Mouse (Mus musculus): ENCODE results near the gene Shld2. TPM values are rescaled to one million over a fixed set of nuclear protein-coding genes. Genes with fewer than 3 reads are reported as not detected.

Gene Shld2
- polyA plus RNA-seq, 1 experiment = 9.9 TPM

DNA sequence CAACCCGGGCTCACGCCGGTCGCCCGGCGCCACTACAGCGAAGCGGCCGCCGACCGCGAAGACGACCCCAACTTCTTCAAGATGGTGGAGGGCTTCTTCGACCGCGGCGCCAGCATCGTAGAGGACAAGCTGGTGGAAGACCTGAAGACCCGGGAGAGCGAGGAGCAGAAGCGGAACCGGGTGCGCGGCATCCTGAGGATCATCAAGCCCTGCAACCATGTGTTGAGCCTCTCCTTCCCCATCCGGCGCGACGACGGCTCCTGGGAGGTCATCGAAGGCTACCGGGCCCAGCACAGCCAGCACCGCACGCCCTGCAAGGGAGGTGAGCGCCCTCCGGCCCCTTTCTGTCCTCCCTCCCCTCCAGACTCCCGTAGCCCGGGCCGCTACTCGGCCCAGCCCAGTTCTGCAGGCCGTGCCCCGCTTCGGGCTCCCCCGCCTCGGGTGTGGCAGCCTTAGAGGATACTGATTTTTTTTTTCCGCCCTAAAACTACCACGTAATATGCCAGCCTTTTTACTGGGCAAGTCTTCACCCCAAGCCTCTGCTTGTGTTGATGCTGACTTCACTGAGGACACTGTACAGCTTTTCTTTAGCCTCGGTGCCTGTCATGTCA lies 833 bp upstream of the Shld2 start:
- H3K4me1 ChIP-seq (ENCODE audit: control insufficient read depth, insufficient read depth, insufficient read length, low read length) = peaks cover 2% of the 10 kb centered on the region; the same call in 1 of the 2 replicates
- H3K27ac ChIP-seq (replicated peaks; ENCODE audit: low read depth, low read length) = peak overlapping the region; percentile 49
- H3K4me3 ChIP-seq (ENCODE audit: insufficient read depth, low read depth, low read length) = peak overlapping the region; percentile 85

DNA sequence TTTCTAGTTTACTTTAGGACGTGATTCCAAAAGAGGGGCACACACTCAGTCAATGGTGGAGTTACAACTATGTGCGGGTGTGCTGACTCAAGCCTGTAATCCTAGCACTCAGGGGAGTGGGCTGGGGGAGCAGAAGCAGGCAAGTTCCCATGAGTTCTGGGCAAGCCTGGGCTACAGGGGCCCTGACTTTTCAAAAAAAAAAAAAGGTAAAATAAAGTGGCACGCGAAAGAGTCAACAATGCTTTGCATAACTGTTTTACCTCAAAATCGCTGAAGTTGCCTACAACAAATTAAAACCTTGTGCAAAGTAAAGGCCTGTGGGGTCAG lies 423 bp downstream of the Shld2 start:
- H3K27ac ChIP-seq (replicated peaks; ENCODE audit: low read depth, low read length) = peak overlapping the region; percentile 93
- H3K4me3 ChIP-seq (ENCODE audit: insufficient read depth, low read depth, low read length) = peak overlapping the region; percentile 82
- H3K4me1 ChIP-seq (ENCODE audit: control insufficient read depth, insufficient read depth, insufficient read length, low read length) = peaks cover 2% of the 10 kb centered on the region; the same call in 1 of the 2 replicates

DNA sequence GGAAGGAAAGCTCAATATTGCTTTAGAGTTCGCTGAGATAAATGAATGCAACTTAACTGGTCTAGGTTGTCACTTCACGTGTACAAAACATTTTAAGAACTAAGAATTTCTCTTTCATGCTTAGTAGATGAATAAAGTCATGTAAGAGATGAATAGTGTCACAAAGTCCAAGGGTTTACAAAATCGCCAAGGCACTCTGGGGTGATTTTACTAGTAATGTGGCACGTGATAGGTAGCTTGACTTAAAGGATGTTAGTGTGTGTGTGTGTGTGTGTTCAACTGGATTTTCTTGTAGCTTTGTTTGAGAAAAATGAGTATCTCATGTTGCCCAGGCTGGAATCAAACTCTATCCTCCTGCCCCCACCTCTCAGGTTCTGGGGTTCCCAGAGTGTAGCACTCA lies 1.0 kb downstream of the Shld2 start:
- H3K27ac ChIP-seq (replicated peaks; ENCODE audit: low read depth, low read length) = no peak overlapping the region
- H3K4me3 ChIP-seq (ENCODE audit: insufficient read depth, low read depth, low read length) = no peak overlapping the region
- H3K4me1 ChIP-seq (ENCODE audit: control insufficient read depth, insufficient read depth, insufficient read length, low read length) = peaks cover 2% of the 10 kb centered on the region; the same call in 1 of the 2 replicates

DNA sequence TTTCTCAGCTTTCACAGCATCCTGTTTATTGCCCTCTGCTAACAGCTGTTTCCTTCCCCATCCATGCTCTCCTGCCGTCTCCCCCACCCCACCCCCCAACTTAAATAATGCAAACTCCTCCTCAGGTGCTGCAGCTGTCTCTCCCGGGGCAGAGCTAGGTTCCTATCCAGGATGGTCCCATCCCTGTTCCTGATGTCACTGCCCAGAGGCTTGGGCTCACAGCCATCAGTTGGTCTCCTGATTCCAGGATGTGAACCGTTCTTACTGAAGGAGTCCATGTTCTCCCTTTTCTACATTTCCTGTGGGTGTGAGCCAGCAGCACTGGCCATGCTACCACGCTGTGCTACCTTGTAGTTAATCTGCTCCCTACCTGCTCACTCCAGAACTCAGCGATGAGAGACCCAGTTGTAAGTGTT lies 7.0 kb downstream of the Shld2 start:
- Histone ChIP-seq H3K4me3 (ENCODE audit: insufficient read depth, low read depth, low read length) (no peak overlapping the region), H3K4me1 (ENCODE audit: control insufficient read depth, insufficient read depth, insufficient read length, low read length) (peaks cover 6% of the 10 kb centered on the region), H3K27ac (replicated peaks; ENCODE audit: low read depth, low read length) (no peak overlapping the region)

DNA sequence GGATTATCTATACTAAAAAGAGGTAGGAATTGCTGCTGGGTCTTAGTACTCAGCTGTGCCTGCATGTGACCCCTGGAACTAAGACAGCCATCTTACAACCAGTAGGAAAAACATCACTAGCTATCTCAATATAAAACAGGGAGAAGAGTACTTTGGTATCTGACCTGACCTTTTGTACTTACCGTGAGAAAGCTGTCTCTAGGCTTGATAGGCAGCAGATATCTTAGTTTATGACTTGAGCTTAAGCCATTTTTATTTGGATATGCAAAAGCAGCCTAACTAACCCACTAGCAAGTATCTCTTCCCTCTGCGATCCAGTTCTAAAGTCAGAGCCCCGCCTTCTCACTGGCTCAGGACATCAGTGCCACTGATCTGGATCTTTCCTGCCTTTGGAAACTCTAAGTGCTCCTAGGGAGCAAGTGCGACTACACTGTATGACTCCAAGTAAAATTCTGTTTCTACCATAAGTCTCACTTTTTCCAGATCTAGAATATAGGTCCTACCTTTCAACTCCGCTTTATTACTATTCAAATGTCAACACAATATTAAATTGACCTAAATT lies 7.5 kb downstream of the Shld2 start:
- Histone ChIP-seq H3K4me3 (ENCODE audit: insufficient read depth, low read depth, low read length) (no peak overlapping the region), H3K27ac (replicated peaks; ENCODE audit: low read depth, low read length) (no peak overlapping the region), H3K4me1 (ENCODE audit: control insufficient read depth, insufficient read depth, insufficient read length, low read length) (peaks cover 6% of the 10 kb centered on the region)

DNA sequence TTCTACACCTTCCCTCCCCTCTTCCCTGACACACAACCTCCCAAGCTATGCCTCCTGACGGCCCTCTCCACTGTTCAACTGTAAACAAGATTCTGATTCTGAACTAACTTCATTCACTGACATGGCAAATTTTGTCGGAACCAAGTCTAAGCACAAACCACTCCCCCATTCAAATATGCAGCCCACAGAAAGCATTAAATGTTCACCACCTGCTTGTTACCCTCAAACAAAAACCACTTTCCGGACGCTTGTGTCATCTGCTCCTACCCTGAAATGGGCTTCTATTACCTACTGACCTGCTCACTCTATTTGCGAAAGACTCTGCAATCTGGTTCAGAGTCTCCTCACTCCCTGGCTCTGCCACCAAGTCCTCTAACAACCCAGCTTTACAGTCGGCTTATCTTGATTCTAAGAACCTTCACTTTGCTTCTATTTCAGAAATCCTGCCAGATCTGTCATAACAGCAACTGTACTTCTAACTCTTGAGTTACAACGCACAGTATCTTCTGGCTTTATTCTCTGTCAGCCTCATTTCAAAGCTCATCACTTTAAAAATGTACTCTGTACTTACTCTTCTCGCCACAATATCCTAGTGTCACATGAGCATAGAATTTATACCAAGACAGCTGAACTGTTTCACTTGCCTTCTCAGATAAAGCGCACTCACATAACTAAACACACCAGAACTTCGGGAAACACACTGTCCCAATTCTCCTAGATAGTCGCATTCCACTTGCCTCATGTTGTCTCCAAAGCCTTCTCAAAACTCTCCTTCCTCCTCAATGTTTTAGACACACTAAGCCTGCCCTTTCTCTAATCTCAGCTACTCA lies 11.2 kb downstream of the Shld2 start:
- Histone ChIP-seq H3K4me1 (ENCODE audit: control insufficient read depth, insufficient read depth, insufficient read length, low read length) (peaks cover 6% of the 10 kb centered on the region), H3K27ac (replicated peaks; ENCODE audit: low read depth, low read length) (peak overlapping the region; percentile 34), H3K4me3 (ENCODE audit: insufficient read depth, low read depth, low read length) (no peak overlapping the region)

DNA sequence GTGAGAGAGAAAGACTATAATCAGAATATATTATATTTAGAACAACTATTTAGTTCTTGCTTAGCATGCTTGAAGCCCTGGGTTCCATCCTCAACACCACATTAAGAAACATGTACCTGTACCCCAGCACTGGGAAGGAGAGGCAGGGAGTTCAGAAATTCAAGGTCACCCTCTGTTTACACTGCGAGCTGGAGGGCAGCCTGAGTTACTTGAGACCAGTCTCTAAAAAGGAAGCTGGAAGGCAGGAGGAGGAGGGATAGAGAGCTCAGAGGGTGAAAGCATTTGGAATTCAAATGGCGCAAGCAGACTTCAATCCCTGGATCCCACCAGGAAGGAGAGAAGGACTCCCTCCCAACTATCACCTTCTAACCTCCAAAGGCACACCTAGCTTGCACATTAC lies 12.7 kb downstream of the Shld2 start:
- Histone ChIP-seq H3K27ac (replicated peaks; ENCODE audit: low read depth, low read length) (0 out of 2 replicates have a peak overlapping the region, but pooled peaks have one; percentile 42), H3K4me3 (ENCODE audit: insufficient read depth, low read depth, low read length) (no peak overlapping the region), H3K4me1 (ENCODE audit: control insufficient read depth, insufficient read depth, insufficient read length, low read length) (peaks cover 2% of the 10 kb centered on the region)

DNA sequence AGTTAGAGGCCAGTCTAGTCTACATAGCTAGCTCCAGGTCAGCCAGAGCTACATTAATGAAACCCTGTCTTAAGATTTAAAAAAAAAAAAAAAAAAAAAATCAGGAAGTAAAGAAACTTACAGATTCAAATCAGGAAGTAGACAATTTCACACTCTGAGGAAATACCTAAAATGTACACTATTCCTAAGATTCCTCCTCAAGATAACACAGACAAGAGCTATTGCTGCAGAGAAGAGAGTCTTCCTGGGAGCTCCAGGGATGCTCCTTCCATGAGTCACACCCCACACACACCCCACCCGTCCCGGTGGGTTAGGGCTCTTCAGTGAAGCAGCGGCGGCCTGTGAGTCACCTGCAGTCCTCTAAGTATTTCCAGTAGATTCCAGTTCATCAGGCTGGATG lies 13.3 kb downstream of the Shld2 start:
- H3K4me3 ChIP-seq (ENCODE audit: insufficient read depth, low read depth, low read length) = no peak overlapping the region
- no peak overlapping the region for H3K27ac ChIP-seq (replicated peaks; ENCODE audit: low read depth, low read length)
- H3K4me1 ChIP-seq (ENCODE audit: control insufficient read depth, insufficient read depth, insufficient read length, low read length) = peaks cover 2% of the 10 kb centered on the region

DNA sequence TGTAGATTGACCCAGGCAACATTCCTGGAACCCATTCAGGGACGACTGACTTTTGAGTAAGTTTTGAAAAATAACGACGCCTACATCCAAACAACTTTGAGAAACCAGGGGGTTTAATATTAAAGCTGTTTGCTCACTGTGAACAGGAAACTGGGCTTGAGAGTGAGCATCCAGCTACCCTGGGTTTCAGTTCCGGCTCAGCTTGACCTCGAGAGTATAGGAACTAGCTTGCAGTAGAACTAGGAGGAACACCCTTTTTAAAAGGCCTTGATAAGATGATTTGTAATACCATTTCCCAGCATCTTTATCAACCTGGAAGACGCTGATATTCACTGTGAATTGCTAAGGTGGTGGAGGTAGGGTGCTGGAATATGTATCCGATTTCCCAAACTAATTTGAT lies 13.9 kb downstream of the Shld2 start:
- Histone ChIP-seq H3K27ac (replicated peaks; ENCODE audit: low read depth, low read length) (no peak overlapping the region), H3K4me3 (ENCODE audit: insufficient read depth, low read depth, low read length) (no peak overlapping the region), H3K4me1 (ENCODE audit: control insufficient read depth, insufficient read depth, insufficient read length, low read length) (peaks cover 2% of the 10 kb centered on the region)

DNA sequence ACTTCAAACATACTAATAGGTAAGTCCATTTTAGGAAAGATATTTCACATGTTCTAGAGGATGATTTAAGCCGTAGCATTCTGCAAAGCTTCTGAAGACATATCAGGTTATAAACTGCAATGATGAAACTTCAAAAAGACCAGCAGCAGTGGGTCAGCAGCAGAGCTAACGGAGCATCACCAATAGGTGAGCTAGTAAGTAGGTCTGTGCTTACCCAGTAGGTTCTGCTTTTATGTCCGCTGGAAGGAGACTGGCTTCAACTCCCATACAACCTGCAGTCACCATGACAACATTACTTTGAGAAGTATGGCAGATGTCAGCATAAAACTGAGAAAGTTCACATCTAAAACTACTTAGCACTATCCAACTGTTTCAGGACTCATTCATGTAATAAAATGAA lies 16.7 kb downstream of the Shld2 start:
- Histone ChIP-seq H3K4me1 (ENCODE audit: control insufficient read depth, insufficient read depth, insufficient read length, low read length) (no peaks in the 10 kb centered on the region; the same call in none of the 2 replicates), H3K4me3 (ENCODE audit: insufficient read depth, low read depth, low read length) (no peak overlapping the region), H3K27ac (replicated peaks; ENCODE audit: low read depth, low read length) (no peak overlapping the region)

DNA sequence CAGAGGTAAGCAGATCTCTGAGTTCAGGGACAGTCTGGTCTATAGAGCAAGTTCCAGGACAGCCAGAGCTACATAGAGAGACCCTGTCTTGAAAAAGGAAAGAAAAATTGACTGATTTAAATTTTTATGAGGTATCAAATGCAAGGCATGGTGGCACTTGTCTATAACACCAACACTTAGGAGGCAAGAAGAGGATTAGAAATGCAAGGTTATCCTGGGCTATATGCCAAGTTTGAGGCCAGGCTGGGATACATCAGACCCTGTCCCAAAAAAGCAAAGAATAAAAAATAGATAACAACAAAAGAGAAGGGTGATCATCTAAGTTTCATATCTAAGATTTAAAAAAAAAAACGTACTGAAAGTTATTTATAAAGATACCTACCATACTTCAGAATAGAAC lies 20.1 kb downstream of the Shld2 start:
- H3K27ac ChIP-seq (replicated peaks; ENCODE audit: low read depth, low read length) = no peak overlapping the region
- no peak overlapping the region for H3K4me3 ChIP-seq (ENCODE audit: insufficient read depth, low read depth, low read length)
- H3K4me1 ChIP-seq (ENCODE audit: control insufficient read depth, insufficient read depth, insufficient read length, low read length) = no peaks in the 10 kb centered on the region; the same call in 1 of the 2 replicates

DNA sequence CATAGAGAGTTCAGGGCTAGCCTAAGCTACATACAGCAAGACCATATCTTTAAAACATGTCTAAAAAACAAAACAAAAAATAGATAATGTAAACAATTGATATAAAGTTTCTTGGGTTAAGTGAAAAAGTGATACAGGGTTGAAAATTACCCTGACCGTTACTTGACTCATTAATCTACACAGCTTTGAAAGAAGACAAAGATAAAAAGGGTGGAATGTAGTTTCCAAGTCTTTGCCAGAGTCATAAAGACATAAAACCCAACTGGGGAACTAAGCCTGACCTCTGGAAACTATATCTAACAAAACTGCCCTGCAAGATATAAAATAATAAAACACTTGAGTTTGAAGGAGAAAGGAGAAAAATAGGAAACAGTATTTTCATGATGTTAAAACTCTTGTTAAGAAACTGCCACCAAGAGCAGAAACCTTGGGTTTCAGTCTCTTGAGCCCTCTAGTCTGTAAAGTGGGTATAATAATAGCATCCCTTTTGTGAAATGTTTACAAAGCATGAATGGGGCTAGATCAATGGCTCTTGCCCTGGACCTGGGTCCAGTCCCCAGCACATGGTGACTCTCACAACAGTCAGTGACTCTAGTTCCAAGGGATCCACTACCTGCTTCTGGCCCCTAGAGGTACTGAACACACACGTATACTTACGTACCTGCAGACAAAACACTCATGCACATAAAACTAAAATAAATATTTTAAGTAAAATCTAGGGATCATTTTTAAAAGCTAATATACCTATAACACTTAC lies 20.9 kb downstream of the Shld2 start:
- no peak overlapping the region for H3K27ac ChIP-seq (replicated peaks; ENCODE audit: low read depth, low read length)
- no peaks in the 10 kb centered on the region; the same call in 1 of the 2 replicates for H3K4me1 ChIP-seq (ENCODE audit: control insufficient read depth, insufficient read depth, insufficient read length, low read length)
- no peak overlapping the region for H3K4me3 ChIP-seq (ENCODE audit: insufficient read depth, low read depth, low read length)

DNA sequence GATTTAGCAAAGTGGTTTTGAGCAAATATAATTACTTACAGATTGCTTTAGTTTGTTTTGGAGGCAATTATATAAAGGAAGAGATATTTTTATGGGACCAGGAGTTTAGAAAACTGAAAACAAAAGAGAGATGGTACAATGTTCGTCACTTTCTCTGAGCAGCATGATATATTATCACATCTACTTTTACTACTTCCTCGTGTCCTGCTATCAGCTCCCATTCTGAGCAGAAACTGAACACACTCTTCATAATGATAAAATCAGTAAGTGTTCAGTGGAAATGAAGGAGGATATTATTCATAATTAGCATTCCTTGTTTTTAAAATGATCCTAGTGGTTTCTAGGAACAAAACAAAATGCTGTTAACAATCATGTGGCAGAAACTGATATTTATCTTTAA lies 21.9 kb downstream of the Shld2 start:
- no peak overlapping the region for H3K4me3 ChIP-seq (ENCODE audit: insufficient read depth, low read depth, low read length)
- no peaks in the 10 kb centered on the region; the same call in 1 of the 2 replicates for H3K4me1 ChIP-seq (ENCODE audit: control insufficient read depth, insufficient read depth, insufficient read length, low read length)
- H3K27ac ChIP-seq (replicated peaks; ENCODE audit: low read depth, low read length) = no peak overlapping the region

DNA sequence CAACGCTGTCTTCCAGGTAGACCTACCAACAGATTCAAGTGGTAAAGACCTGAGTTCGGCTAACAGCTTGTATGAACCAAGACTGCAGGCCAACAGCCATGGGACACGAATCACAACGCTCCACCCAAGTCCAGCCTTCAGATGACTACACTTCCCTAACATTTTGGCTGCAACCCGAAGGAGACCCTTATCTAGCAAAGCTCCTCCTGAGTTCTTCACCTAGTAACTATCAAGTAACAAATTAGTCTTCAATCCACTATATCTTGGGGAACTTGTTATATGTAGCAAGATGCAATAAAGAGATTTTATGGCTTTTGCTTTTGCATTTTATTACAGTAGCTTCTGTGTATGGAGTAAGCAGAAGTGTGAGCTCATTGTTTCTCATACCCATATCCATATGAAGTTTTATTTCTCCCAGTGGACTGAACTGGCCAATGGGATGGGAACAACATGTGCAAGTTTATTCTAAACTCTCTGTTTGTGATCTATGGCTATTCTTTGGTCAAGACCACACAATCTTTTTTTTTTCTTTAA lies 28.5 kb downstream of the Shld2 start:
- Histone ChIP-seq H3K27ac (replicated peaks; ENCODE audit: low read depth, low read length) (no peak overlapping the region), H3K4me3 (ENCODE audit: insufficient read depth, low read depth, low read length) (no peak overlapping the region), H3K4me1 (ENCODE audit: control insufficient read depth, insufficient read depth, insufficient read length, low read length) (no peaks in the 10 kb centered on the region)

DNA sequence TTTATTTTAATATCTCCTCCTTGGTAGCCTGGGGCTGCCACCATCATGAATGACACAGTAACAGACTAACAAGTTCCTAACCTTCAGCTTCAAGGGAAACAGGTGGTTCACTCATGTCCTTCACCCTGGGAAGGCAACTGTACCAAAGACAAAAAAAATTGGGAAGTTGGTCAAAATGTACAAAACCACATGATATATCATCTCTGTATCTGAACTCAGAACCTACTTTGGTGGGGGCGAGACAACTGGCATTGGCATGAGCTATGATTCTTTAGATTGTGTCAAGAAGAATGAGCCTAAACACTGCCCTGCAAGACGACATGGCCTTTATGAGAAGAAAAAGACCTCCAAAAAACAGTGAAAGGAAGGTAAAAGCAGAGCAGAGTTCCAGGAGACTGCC lies 29.5 kb downstream of the Shld2 start:
- Histone ChIP-seq H3K4me3 (ENCODE audit: insufficient read depth, low read depth, low read length) (no peak overlapping the region), H3K27ac (replicated peaks; ENCODE audit: low read depth, low read length) (no peak overlapping the region), H3K4me1 (ENCODE audit: control insufficient read depth, insufficient read depth, insufficient read length, low read length) (no peaks in the 10 kb centered on the region)
